Mouse (Mus musculus) thymus, postnatal 36 days (tissue): Measurements from ENCODE around the gene Exosc1.
"Not testable (repeated sequence)": the region's sequence is repeated elsewhere in the genome, so short reads cannot be mapped to it uniquely, and the experiment has no call there.

ENCODE experiments used
- DNase-seq, 2 experiments: peaks; one replicate each; pipeline ENCODE4 v3.0.0; 2022; ENCODE audit warnings: mixed read lengths in 2 of 2

Exosc1 gene

GRCm38 (mm10) chr19:41933179-41934086 is at the start of gene Exosc1, which contains the start of gene Zdhhc16:
Exosc1 (minus strand) TSS chr19:41933423.
Zdhhc16 (plus strand) TSS chr19:41933480.
- peak; percentile 96 to 98 for DNase-seq

DNA sequence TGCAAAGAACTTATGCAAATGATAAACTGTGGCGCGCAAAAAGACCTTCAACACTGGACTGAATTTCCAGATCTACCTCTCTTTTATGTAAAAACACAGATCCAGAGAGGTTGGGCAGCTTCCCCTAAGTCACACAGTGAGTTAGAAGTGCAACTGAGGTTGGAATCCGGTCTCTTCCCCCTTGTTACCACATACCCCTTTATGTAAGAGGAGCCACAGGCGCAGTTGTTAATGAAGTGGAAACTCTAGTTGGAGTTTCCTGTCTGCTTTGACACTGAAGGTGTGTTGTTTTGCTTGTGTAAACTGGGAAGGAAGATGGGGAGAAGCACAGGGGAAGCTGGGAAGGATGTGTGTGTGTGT is 49.5 kb upstream of the Exosc1 start:
- DNase-seq, result no peak

DNA sequence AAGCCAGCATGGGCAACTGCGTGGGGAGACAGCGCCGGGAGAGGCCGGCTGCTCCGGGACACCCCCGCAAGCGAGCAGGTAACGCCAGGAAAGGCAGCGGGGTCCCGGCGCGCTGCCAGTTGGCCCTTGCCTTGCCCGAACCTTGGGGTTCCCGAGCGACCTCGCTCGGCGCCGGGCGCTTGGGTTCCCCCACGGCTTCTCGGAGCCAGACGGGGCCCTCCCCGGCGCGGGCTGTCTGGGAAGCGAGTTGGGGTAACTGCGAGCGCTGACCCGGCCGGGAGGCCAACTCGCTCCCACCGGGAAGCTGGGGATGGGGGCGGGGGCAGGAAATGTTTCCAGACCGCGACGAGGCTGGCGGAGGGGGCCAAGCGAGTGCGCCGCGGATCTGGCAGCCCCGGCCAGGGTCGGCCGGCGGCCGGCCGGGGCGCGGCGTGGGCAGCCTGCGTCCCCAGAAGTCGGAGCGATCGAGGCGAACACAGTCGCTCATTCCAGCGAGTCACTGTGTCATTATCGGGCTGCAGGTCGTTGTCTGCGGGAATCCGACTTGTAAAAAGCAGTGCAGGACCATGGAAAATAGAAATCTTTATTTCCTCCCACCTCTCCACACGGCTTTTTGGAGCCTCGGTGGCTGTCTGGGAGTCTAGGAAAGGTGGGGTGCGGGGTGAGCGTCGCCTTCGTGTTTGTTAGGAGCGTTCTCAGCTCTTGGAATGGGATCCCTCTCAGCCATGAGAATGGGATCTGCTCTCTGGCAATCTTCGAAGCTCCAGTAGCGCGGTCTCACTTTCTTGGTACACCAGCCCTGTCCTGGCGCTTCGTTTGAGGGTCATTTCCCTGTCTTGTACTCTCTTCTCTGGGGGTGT is 48.9 kb upstream of the Exosc1 start:
- DNase-seq, result peak in 1 of 2 experiments; percentile 7

GRCm38 (mm10) chr19:41981595-41981927 is 48.3 kb upstream of the Exosc1 start, which contains the start of gene Ubtd1:
Ubtd1 (plus strand) TSS chr19:41981763.
- no peak for DNase-seq

DNA sequence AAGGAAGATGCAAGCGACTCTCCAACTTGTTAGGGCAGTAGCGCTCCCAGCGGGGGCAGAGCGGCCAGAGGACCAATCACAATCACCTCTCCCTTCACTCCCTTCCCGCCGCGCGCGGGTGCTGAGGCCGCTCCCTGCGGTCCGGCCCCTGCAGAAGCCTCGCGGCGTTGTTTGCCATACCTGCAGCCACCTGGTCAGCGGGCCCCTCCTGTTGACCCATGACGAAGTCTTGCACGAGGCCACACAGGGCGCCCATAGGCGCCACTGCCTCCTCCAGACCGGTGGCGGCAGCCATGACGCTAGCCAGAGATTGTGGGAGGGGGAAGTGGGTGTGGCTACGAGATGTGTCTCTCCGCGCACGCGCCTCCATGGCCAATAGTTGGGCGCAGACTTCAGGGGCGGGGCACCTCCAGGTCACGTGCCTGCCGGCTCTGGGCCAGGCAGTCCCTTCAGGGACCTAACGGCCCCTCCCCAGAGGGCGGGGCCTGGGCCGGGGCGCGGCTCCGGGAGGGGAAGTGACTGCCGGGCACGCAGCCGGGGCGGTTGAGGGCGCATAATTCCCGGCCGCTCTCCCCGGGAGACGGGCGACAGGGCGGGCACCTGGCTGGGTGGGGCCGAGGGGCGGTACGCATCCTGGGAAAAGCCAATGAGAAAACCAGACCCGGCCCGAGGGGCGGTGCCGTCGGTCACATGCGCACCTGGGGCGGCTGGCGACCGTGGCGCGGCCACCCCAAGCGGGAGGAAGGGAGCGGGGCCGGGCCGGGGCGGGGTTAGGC is 47.8 kb upstream of the Exosc1 start, which contains the start of gene Mms19:
Gene Mms19 (minus strand): TSS at position 339 of the 776 bp plus-strand sequence.
- peak; percentile 98 to 100 for DNase-seq

GRCm38 (mm10) chr19:41980422-41980818 is 47.2 kb upstream of the Exosc1 start:
- no peak for DNase-seq

DNA sequence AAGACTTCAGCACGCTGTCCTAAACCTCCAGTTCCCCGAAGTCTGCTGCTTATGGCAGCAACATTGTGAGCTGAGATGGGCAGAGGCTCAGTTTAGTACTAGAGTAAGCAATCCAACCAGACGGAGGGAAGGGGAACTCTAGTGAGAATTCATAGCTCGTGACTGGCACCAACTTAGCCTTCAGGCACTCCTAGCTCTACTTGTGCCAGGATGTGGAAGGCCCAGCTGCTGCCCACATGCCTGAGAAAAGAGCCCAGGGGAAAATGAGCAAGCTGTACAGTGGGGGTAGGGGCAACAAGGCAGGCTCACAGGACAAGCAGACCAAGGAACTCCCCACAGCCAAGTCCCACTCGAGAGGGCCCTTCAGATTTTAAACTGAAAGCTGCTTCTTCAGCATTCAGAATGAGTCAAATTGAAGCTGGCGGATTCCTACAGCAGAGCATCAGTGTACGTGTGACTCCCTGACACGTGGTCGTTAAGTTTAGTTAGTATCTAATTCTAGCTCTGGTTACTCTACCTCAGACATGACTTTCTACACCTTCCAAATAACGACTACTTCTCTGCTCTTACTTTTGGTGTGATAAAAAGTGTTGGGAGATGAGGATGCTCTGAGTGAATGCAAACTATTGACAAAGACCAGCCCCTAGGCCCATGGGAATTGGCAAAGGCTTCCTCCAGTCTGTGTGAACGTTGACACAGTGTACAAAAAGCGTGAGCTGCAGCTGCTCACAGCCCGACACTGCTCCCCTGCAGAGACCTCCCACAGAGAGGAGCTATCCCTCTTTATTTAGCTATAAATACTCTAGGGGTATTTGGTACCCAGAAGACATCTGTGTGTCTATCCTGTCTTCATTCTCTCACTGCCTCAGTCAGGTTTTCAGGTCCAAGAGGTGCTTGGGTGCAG is 40.9 kb upstream of the Exosc1 start:
- DNase-seq, result no peak

DNA sequence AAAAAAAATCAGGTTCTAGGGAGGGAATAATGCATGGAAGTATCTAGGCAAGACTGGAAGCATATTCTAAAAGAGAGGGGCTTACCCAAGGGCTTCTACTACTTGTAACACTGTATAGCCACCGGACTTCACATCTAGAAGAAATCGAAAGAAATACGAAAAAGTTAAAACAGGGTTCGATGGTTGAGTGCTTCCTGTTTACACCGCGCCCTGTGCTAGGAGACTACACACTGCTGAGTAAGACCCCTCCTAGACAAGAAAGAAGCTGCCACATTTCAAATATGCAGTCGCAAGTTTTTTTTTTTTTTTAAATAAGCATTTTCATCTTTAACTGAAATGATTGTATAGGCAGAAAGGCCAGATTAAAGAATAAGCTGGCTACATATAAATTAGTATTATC is 36.4 kb upstream of the Exosc1 start:
- DNase-seq, result peak in 1 of 2 experiments; percentile 17

DNA sequence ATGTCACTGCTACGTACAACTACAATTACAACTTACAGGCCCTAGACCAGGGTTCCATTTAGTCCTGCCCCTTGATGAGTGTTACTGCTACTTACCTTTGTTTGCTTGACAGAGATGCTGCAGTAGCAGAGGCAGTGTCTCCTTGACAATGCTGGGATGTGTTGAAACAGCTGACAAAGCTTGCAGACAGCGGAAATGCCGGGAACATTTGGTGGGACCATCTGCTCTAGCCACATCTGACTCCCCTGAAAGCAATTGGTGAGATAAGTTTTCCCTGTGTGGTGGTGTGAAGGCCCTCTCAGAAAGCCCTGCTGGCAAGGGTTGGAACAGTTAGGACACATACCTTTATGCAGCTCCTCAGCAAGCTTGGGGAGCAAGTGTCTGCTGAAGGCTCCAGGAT is 20.4 kb upstream of the Exosc1 start:
- DNase-seq, result no peak

- peak in 1 of 2 experiments; percentile 17 for DNase-seq
Observed at GRCm38 (mm10) chr19:41952287-41952686, 19.1 kb upstream of the Exosc1 start.

DNA sequence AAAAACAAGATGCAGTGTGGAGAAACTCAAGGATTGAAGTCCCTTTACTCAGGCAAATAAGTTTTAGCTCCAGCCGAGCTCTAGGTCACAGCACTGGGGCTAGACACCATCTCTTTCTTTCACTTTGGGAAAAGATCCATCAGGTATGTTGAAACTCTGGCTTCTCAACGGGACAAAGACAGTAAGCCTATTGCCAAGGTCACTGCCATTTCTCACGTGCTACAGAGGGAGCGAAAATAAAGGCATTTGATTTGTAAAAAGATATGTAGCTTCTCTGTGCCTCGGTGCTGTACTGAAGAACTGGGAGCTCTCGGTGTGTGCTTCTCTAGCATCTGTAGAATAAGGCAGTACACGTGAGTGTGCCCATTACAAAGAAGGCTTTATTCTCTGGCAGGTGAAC is 10.6 kb upstream of the Exosc1 start:
- DNase-seq, result no peak

DNA sequence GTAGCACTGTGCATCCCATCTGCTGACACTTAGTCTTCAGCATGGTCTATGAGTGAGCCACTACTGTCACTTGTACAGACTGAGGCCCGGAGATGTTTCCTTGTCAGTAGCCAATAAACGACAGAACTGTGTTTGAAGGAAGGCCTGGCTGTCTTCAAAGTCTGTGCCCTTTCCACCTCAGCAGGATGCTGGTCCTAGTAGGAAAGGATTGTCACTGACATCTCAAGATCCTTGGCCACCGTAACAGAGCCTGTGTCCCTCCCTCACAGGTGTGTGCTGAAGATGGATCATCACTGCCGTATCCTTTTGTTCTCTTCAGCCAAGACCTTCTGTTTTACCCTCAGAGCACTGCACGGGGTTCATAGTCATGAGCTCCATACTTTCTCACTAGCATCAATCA is 5.3 kb upstream of the Exosc1 start:
- no peak for DNase-seq

- no peak for DNase-seq
Observed at GRCm38 (mm10) chr19:41935921-41936320, 2.7 kb upstream of the Exosc1 start.

GRCm38 (mm10) chr19:41934124-41934523 is 901 bp upstream of the Exosc1 start:
- no peak for DNase-seq

GRCm38 (mm10) chr19:41932686-41933085 is 537 bp downstream of the Exosc1 start:
- no peak for DNase-seq

DNA sequence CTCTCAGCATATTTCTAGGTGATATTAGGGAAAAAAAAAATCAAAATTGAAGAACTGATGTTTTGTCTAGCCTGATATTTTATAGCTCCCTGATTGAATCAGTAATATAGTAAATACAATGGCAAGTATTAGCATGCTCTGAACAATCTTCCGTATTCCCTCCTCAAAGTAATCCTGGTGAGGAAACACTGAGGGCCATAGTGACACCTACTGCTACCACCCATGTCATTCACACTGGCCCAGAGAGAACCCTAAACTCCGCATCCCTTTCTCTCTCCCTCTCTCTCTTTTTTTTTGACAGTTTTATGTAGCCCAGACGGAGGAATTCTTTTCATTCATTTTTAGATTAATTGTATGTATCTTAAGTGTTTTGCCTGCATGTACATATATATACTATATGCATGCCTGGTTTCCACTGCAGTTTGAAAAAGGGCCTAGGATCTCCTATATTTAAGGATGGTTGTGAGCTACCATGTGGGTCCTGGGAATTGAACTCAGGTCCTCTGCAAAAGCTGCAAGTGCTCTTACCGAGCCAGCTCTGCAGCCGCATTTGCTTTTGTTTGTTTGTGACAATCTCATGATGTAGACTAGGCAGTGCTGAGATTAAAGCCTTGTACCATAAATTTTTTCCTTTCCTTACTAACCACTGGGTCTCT is 12.7 kb downstream of the Exosc1 start:
- no peak for DNase-seq

- no peak for DNase-seq
Observed at GRCm38 (mm10) chr19:41919471-41919870, 13.8 kb downstream of the Exosc1 start.

DNA sequence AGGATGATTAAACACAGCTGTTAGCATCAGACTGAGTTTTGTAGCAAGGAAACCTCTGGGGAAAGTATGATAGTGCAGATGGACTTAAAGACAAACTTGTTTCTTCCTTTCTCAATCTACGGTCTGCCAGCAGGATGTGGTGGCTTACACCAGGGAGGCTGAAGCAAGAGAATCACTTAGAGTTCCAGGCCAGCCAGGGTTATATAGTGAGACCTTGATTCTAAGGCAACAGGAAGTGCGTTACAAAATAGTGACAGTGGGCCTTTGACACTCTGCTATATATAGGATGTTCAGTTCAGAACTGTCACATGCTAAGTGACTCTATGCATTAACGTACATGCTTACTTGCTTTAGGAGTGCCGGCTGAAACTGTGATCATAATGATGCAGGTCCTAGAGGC is 16.4 kb downstream of the Exosc1 start:
- DNase-seq, result no peak

- no peak for DNase-seq
Observed at GRCm38 (mm10) chr19:41915294-41915693, 17.9 kb downstream of the Exosc1 start.

- not testable (repeated sequence) for DNase-seq
Observed at GRCm38 (mm10) chr19:41914592-41914882, 18.7 kb downstream of the Exosc1 start.
